In the genomic region with DNA sequence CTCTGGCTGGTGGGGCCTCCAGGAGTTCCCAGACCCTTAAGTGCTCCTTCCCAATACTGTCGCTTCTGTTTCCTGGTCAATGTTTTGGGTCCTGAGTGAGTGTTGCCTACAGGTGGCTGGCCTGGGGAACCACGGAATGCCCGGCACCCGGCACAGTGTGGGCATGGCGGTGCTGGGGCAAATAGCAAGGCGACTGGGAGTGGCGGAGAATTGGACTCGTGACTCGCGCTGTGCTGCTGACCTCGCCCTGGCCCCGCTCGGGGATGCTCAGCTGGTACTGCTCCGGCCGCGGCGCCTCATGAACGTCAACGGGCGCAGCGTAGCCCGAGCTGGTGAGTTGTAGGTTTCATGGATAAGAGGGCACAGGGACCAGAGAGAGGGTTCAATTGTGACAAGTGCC, we compare ENCODE assay signal across 8 mouse cellular contexts. TPM values are rescaled to one million over a fixed set of nuclear protein-coding genes. Genes with fewer than 3 reads are reported as not detected.
DNase-seq lines count a peak whose midpoint lies in the region; ATAC-seq lines count a peak whose summit lies in the region.

No protein-coding gene starts in this region.

- no peak for ATAC-seq in embryonic facial prominence, embryonic 15.5 days (ENCODE audit: insufficient number of reproducible peaks, low FRiP score, low TSS enrichment, low read depth)
- no peak for ATAC-seq in stomach, embryonic 15.5 days (ENCODE audit: insufficient read depth, low FRiP score, low read depth)

- peaks cover 12% of the 10 kb centered on the region for H3K4me1 ChIP-seq in embryonic facial prominence, embryonic 15.5 days
- H3K4me1 ChIP-seq in limb, embryonic 10.5 days: peaks cover 31% of the 10 kb centered on the region
- peaks cover 10% of the 10 kb centered on the region for H3K4me1 ChIP-seq in stomach, embryonic 15.5 days

- peak overlapping the region; percentile 81 for H3K4me3 ChIP-seq in embryonic facial prominence, embryonic 15.5 days (replicated peaks)
- peak overlapping the region; percentile 66 for H3K4me3 ChIP-seq in limb, embryonic 10.5 days
- peak overlapping the region; percentile 63 for H3K4me3 ChIP-seq in stomach, embryonic 15.5 days (replicated peaks)

- DNase-seq in retina, embryonic 14.5 days (ENCODE audit: low spot score): peak; percentile 19
- no peak for DNase-seq in retina, postnatal 1 day
- peak; percentile 40 for DNase-seq in limb, embryonic 10.5 days (ENCODE audit: low spot score)
- no peak for DNase-seq in right cerebral cortex, postnatal 10 days (ENCODE audit: low spot score in 2 of 2)
- DNase-seq in left cerebral cortex, postnatal 14 days (ENCODE audit: low spot score in 2 of 2): no peak
- no peak for DNase-seq in left cerebral cortex, postnatal 4 days

- peak overlapping the region; percentile 81 for H3K4me2 ChIP-seq in embryonic facial prominence, embryonic 15.5 days (replicated peaks)
- H3K4me2 ChIP-seq in stomach, embryonic 15.5 days: peak overlapping the region; percentile 90

- H3K27me3 ChIP-seq in embryonic facial prominence, embryonic 15.5 days: no peaks in the 10 kb centered on the region; the same call in 1 of the 2 replicates
- H3K27me3 ChIP-seq in limb, embryonic 10.5 days (ENCODE audit: low read depth, poor library complexity, severe bottlenecking): peaks cover 13% of the 10 kb centered on the region
- no peaks in the 10 kb centered on the region for H3K27me3 ChIP-seq in stomach, embryonic 15.5 days (replicated peaks)

- intact Hi-C loops in left cerebral cortex, postnatal 14 days (cut with DNase I): loop anchor here (10.0 kb wide), 1 partner anchor 149 kb away; no protein-coding TSS in a partner anchor
- intact Hi-C loops in left cerebral cortex, postnatal 4 days (cut with DNase I): no loop called here

- H3K36me3 ChIP-seq in embryonic facial prominence, embryonic 15.5 days: no peaks in the 10 kb centered on the region
- H3K36me3 ChIP-seq in limb, embryonic 10.5 days: no peaks in the 10 kb centered on the region
- no peaks in the 10 kb centered on the region for H3K36me3 ChIP-seq in stomach, embryonic 15.5 days

- WGBS in embryonic facial prominence, embryonic 15.5 days: 21% methylated on average over 22 of the region's 22 CpGs
- WGBS in limb, embryonic 10.5 days: 20% methylated on average over 22 of the region's 22 CpGs
- 25% methylated on average over 22 of the region's 22 CpGs for WGBS in stomach, embryonic 15.5 days

- peak overlapping the region; percentile 13 for H3K9ac ChIP-seq in embryonic facial prominence, embryonic 15.5 days
- no peak overlapping the region for H3K9ac ChIP-seq in stomach, embryonic 15.5 days

- H3K9me3 ChIP-seq in embryonic facial prominence, embryonic 15.5 days (replicated peaks): no peaks in the 10 kb centered on the region
- no peaks in the 10 kb centered on the region for H3K9me3 ChIP-seq in limb, embryonic 10.5 days (replicated peaks)
- H3K9me3 ChIP-seq in stomach, embryonic 15.5 days: no peaks in the 10 kb centered on the region

- no peak overlapping the region for H3K27ac ChIP-seq in embryonic facial prominence, embryonic 15.5 days (replicated peaks)
- no peak overlapping the region for H3K27ac ChIP-seq in limb, embryonic 10.5 days
- no peak overlapping the region for H3K27ac ChIP-seq in stomach, embryonic 15.5 days

RNA-seq across cellular contexts. Expression of gene Ptrh1, which starts 0.6 kb away (rescaled TPM):
- polyA plus RNA-seq in embryonic facial prominence, embryonic 15.5 days (2015; fragmentation: Nextera tagmentation; extraction: Ambion mirVana): 6.7 and 7.0 TPM in 2 replicates
- 5.3 and 5.6 TPM in 2 replicates for polyA plus RNA-seq in limb, embryonic 10.5 days (2016; fragmentation: Nextera tagmentation; extraction: Ambion mirVana)
- polyA plus RNA-seq in stomach, embryonic 15.5 days (2015; fragmentation: Nextera tagmentation; extraction: Ambion mirVana): 4.4 TPM in 2 replicates
- total RNA-seq in left cerebral cortex, postnatal 14 days (2021): 1 to 10 TPM; 6.1 to 7.6 TPM
- total RNA-seq in left cerebral cortex, postnatal 4 days (2021): 10 to 100 TPM in 1 of 2 experiments, 1 to 10 TPM in 1; 6.5 to 11.2 TPM

RNA-seq across cellular contexts. Expression of gene Ttc16, which starts 0.8 kb away (rescaled TPM):
- 0.87 and 1.6 TPM in 2 replicates for polyA plus RNA-seq in embryonic facial prominence, embryonic 15.5 days (2015; fragmentation: Nextera tagmentation; extraction: Ambion mirVana)
- 0.23 and 0.38 TPM in 2 replicates for polyA plus RNA-seq in limb, embryonic 10.5 days (2016; fragmentation: Nextera tagmentation; extraction: Ambion mirVana)
- 0.23 and 0.41 TPM in 2 replicates for polyA plus RNA-seq in stomach, embryonic 15.5 days (2015; fragmentation: Nextera tagmentation; extraction: Ambion mirVana)
- under 1 TPM; 0.23 to 0.35 TPM for total RNA-seq in left cerebral cortex, postnatal 14 days (2021)
- under 1 TPM; 0.42 to 0.66 TPM for total RNA-seq in left cerebral cortex, postnatal 4 days (2021)

RNA-seq across cellular contexts. Expression of gene Cfap157, which starts 8.0 kb away (rescaled TPM):
- 2.1 and 3.4 TPM in 2 replicates for polyA plus RNA-seq in embryonic facial prominence, embryonic 15.5 days (2015; fragmentation: Nextera tagmentation; extraction: Ambion mirVana)
- polyA plus RNA-seq in limb, embryonic 10.5 days (2016; fragmentation: Nextera tagmentation; extraction: Ambion mirVana): 0.26 and 1.3 TPM in 2 replicates
- 0.62 and 1.1 TPM in 2 replicates for polyA plus RNA-seq in stomach, embryonic 15.5 days (2015; fragmentation: Nextera tagmentation; extraction: Ambion mirVana)
- under 1 TPM in 1 of 2 experiments, not detected in 1; 0.33 TPM for total RNA-seq in left cerebral cortex, postnatal 14 days (2021)
- total RNA-seq in left cerebral cortex, postnatal 4 days (2021): under 1 TPM; 0.34 to 0.58 TPM

RNA-seq across cellular contexts. Expression of gene Tor2a, which starts 19.2 kb away (rescaled TPM):
- 69.0 and 71.3 TPM in 2 replicates for polyA plus RNA-seq in embryonic facial prominence, embryonic 15.5 days (2015; fragmentation: Nextera tagmentation; extraction: Ambion mirVana)
- polyA plus RNA-seq in limb, embryonic 10.5 days (2016; fragmentation: Nextera tagmentation; extraction: Ambion mirVana): 52.9 and 61.1 TPM in 2 replicates
- 63.8 and 68.5 TPM in 2 replicates for polyA plus RNA-seq in stomach, embryonic 15.5 days (2015; fragmentation: Nextera tagmentation; extraction: Ambion mirVana)
- 10 to 100 TPM; 27.6 to 30.4 TPM for total RNA-seq in left cerebral cortex, postnatal 14 days (2021)
- 10 to 100 TPM; 29.3 to 30.5 TPM for total RNA-seq in left cerebral cortex, postnatal 4 days (2021)

RNA-seq across cellular contexts. Expression of gene 6330409D20Rik, which starts 35.4 kb away (rescaled TPM):
- polyA plus RNA-seq in embryonic facial prominence, embryonic 15.5 days (2015; fragmentation: Nextera tagmentation; extraction: Ambion mirVana): 0.32 and 0.42 TPM in 2 replicates
- polyA plus RNA-seq in limb, embryonic 10.5 days (2016; fragmentation: Nextera tagmentation; extraction: Ambion mirVana): 0.14 TPM in 1 of 2 replicates, not detected in the other
- 0.27 and 0.45 TPM in 2 replicates for polyA plus RNA-seq in stomach, embryonic 15.5 days (2015; fragmentation: Nextera tagmentation; extraction: Ambion mirVana)
- total RNA-seq in left cerebral cortex, postnatal 14 days (2021): 1 to 10 TPM; 2.2 to 3.8 TPM
- total RNA-seq in left cerebral cortex, postnatal 4 days (2021): 1 to 10 TPM; 3.0 to 3.2 TPM

Comparison
In these comparisons a context has a peak if more than half of its experiments do, and no peak if none do; other contexts are left out.
1. DNase-seq: peak in retina, embryonic 14.5 days (single experiment) and limb, embryonic 10.5 days (single experiment); none in retina, postnatal 1 day (single experiment), right cerebral cortex, postnatal 10 days (0 of 2), left cerebral cortex, postnatal 14 days (0 of 2) and left cerebral cortex, postnatal 4 days (single experiment).
2. Peak in every context shown above with its lines, with median percentiles within 50 percentile points of each other: H3K4me3 ChIP-seq.